Mouse (Mus musculus): ENCODE measurements at regions not wholly inside any gene's neighbourhood (a gene's known extent, or its start where the extent isn't known, plus 50 kb on each side); places are given as distances from the start of the nearest gene placed in this dataset.

GRCm38 (mm10) chr4:70844742-70845141 lies 309.9 kb upstream of the Megf9 start:
- DNase-seq (ENCODE audit: low read depth, low spot score): no peak

- no peak for DNase-seq (ENCODE audit: low read depth, low spot score)
Observed at GRCm38 (mm10) chr4:70810956-70811316, 276.1 kb upstream of the Megf9 start.

- DNase-seq (ENCODE audit: low read depth, low spot score): no peak
Observed at GRCm38 (mm10) chr4:70810311-70810955, 275.6 kb upstream of the Megf9 start.

GRCm38 (mm10) chr4:70804925-70805342 lies 270.1 kb upstream of the Megf9 start:
- DNase-seq (ENCODE audit: low read depth, low spot score): no peak

GRCm38 (mm10) chr4:70798483-70798882 lies 263.7 kb upstream of the Megf9 start:
- DNase-seq (ENCODE audit: low read depth, low spot score): no peak

- DNase-seq (ENCODE audit: low read depth, low spot score): no peak
Observed at GRCm38 (mm10) chr4:70797935-70798334, 263.1 kb upstream of the Megf9 start.

GRCm38 (mm10) chr4:70783487-70783886 lies 248.7 kb upstream of the Megf9 start:
- DNase-seq (ENCODE audit: low read depth, low spot score): no peak

- no peak for DNase-seq (ENCODE audit: low read depth, low spot score)
Observed at GRCm38 (mm10) chr4:70781591-70781990, 246.8 kb upstream of the Megf9 start.

GRCm38 (mm10) chr4:70776273-70776672 lies 241.5 kb upstream of the Megf9 start:
- DNase-seq (ENCODE audit: low read depth, low spot score): no peak

- DNase-seq (ENCODE audit: low read depth, low spot score): no peak
Observed at GRCm38 (mm10) chr4:70743425-70743824, 208.6 kb upstream of the Megf9 start.

GRCm38 (mm10) chr4:70742002-70742401 lies 207.2 kb upstream of the Megf9 start:
- DNase-seq (ENCODE audit: low read depth, low spot score): no peak

- no peak for DNase-seq (ENCODE audit: low read depth, low spot score)
Observed at GRCm38 (mm10) chr4:70741121-70741520, 206.3 kb upstream of the Megf9 start.

GRCm38 (mm10) chr4:70709126-70709689 lies 174.4 kb upstream of the Megf9 start:
- no peak for DNase-seq (ENCODE audit: low read depth, low spot score)

- DNase-seq (ENCODE audit: low read depth, low spot score): no peak
Observed at GRCm38 (mm10) chr4:70705128-70705752, 170.4 kb upstream of the Megf9 start.

GRCm38 (mm10) chr4:70700894-70701293 lies 166.1 kb upstream of the Megf9 start:
- no peak for DNase-seq (ENCODE audit: low read depth, low spot score)

GRCm38 (mm10) chr4:70664181-70664580 lies 129.4 kb upstream of the Megf9 start:
- DNase-seq (ENCODE audit: low read depth, low spot score): no peak

- peak; percentile 37 for DNase-seq (ENCODE audit: low read depth, low spot score)
Observed at GRCm38 (mm10) chr4:70621431-70621837, 86.6 kb upstream of the Megf9 start.

GRCm38 (mm10) chr4:70619636-70620287 lies 85.0 kb upstream of the Megf9 start:
- DNase-seq (ENCODE audit: low read depth, low spot score): no peak

- no peak for DNase-seq (ENCODE audit: low read depth, low spot score)
Observed at GRCm38 (mm10) chr4:70615794-70616193, 81.0 kb upstream of the Megf9 start.

GRCm38 (mm10) chr4:70614411-70614810 lies 79.6 kb upstream of the Megf9 start:
- no peak for DNase-seq (ENCODE audit: low read depth, low spot score)

- DNase-seq (ENCODE audit: low read depth, low spot score): peak; percentile 28
Observed at GRCm38 (mm10) chr4:70603209-70603852, 68.5 kb upstream of the Megf9 start.

- peak; percentile 38 for DNase-seq (ENCODE audit: low read depth, low spot score)
Observed at GRCm38 (mm10) chr4:70601301-70601700, 66.5 kb upstream of the Megf9 start.
